Mouse (Mus musculus): ENCODE measurements around the gene 0610040J01Rik. TPM values are rescaled to one million over a fixed set of nuclear protein-coding genes. Genes with fewer than 3 reads are reported as not detected.

The 0610040J01Rik gene
- polyA plus RNA-seq (2014; fragmentation: Illumina TruSeq; extraction: RNeasy Lipid Tissue Mini Kit (QIAGEN cat#74804)) = 1.7 TPM

GRCm38 (mm10) chr5:63811819-63812508 is at the start of gene 0610040J01Rik:
0610040J01Rik (plus strand) TSS chr5:63812363.

Other genes starting within 250 kb of the 0610040J01Rik start
- gene Nwd2, start 163.3 kb upstream of the 0610040J01Rik start, polyA plus RNA-seq (2014; fragmentation: Illumina TruSeq; extraction: RNeasy Lipid Tissue Mini Kit (QIAGEN cat#74804)) = not detected
- 21.8 TPM for gene Rell1, start 156.5 kb downstream of the 0610040J01Rik start, polyA plus RNA-seq (2014; fragmentation: Illumina TruSeq; extraction: RNeasy Lipid Tissue Mini Kit (QIAGEN cat#74804))

Data from ovary, adult 10 weeks (tissue).